Mouse (Mus musculus) mouse embryonic stem cell (cell line): Measurements from ENCODE around the gene Opn1sw.

Experiments used
- in situ Hi-C, 2 experiments: fragments of 300-500 bp; cut with MboI; formaldehyde crosslinking; loops; 1 replicate in 1 of 2; 3 replicates in 1 of 2; pipeline ENCODE4 v1.14.3; 2019 to 2020; ENCODE audit warnings: low sequenced_read_pairs in 2 of 2, low pct_unique_long_range_greater_than_20kb in 1 of 2, mixed read lengths in 1 of 2; ENCODE audit not compliant: unreplicated experiment in 1 of 2

Gene Opn1sw

GRCm38 (mm10) chr6:29388052-29388518 is at the start of gene Opn1sw:
Opn1sw (minus strand) TSS chr6:29388468.
- in situ Hi-C loops = no loop called here

GRCm38 (mm10) chr6:29436461-29436934 is 48.2 kb upstream of the Opn1sw start:
- in situ Hi-C loops = no loop called here

- in situ Hi-C loops = no loop called here
These were observed 47.7 kb upstream of the Opn1sw start for GRCm38 (mm10) chr6:29435940-29436451.

- in situ Hi-C loops = no loop called here
These were observed 46.8 kb upstream of the Opn1sw start for GRCm38 (mm10) chr6:29434911-29435691.

- in situ Hi-C loops = no loop called here
These were observed 45.8 kb upstream of the Opn1sw start for GRCm38 (mm10) chr6:29433804-29434795.

GRCm38 (mm10) chr6:29433038-29433803 is 45.0 kb upstream of the Opn1sw start, which contains the start of gene Flnc:
Flnc (plus strand) TSS chr6:29433256.
- in situ Hi-C loops = no loop called here

- in situ Hi-C loops = no loop called here
These were observed 44.4 kb upstream of the Opn1sw start for GRCm38 (mm10) chr6:29432676-29433037.

GRCm38 (mm10) chr6:29432156-29432555 is 43.9 kb upstream of the Opn1sw start:
- in situ Hi-C loops = no loop called here

GRCm38 (mm10) chr6:29431473-29431872 is 43.2 kb upstream of the Opn1sw start:
- in situ Hi-C loops = no loop called here

- in situ Hi-C loops = no loop called here
These were observed 42.6 kb upstream of the Opn1sw start for GRCm38 (mm10) chr6:29430681-29431420.

- in situ Hi-C loops = no loop called here
These were observed 39.9 kb upstream of the Opn1sw start for GRCm38 (mm10) chr6:29428171-29428570.

GRCm38 (mm10) chr6:29426331-29426730 is 38.1 kb upstream of the Opn1sw start:
- in situ Hi-C loops = no loop called here

- in situ Hi-C loops = no loop called here
These were observed 36.9 kb upstream of the Opn1sw start for GRCm38 (mm10) chr6:29425118-29425517.

- in situ Hi-C loops = no loop called here
These were observed 32.3 kb upstream of the Opn1sw start for GRCm38 (mm10) chr6:29420596-29420995.

- in situ Hi-C loops = no loop called here
These were observed 27.2 kb upstream of the Opn1sw start for GRCm38 (mm10) chr6:29415446-29415845.

GRCm38 (mm10) chr6:29406412-29406811 is 18.1 kb upstream of the Opn1sw start:
- in situ Hi-C loops = loop anchor here in 1 of 2 experiments (5.0 kb wide), 1 partner anchor 39 kb away; no protein-coding TSS in a partner anchor

- in situ Hi-C loops = no loop called here
These were observed 14.6 kb upstream of the Opn1sw start for GRCm38 (mm10) chr6:29402693-29403342.
